Mouse (Mus musculus) stomach, postnatal 0 days (tissue): Measurements from ENCODE around the gene Nxpe3.

Experiments
- CTCF ChIP-seq: IDR thresholded peaks from 2 replicates; pipeline ENCODE4 v1.5.1; 2016; ENCODE audit warnings: antibody characterized with exemption, low read depth, mild to moderate bottlenecking, moderate library complexity
- EP300 ChIP-seq: optimal IDR thresholded peaks from 2 replicates; pipeline ENCODE3; 2016; ENCODE audit warnings: antibody characterized with exemption

DNA sequence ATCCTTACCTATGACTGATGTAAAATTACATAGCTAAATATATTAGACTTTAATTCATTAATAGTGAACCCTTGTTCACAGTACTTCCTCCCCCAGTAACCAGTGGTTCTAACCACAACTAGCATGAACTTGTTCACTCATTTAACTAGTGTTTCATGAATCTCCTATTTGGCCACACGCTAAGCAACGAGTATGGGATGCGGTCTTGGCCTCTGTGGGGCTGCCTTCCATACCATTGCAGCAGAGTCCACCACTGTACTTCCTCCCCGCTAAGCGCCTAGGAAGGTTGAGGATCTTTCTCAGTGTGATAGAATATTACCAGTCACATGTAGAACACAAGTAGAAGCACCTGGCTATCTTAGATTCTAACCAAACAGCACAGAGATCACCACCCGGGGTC lies 85.7 kb downstream of the Nxpe3 start:
- TF ChIP-seq CTCF: no peak
- TF ChIP-seq EP300: no peak
